Mouse (Mus musculus) liver, embryonic 11.5 days (tissue): ENCODE measurements around the gene 4930539E08Rik. TPM values are rescaled to one million over a fixed set of nuclear protein-coding genes. Genes with fewer than 3 reads are reported as not detected.

Experiments used
- ATAC-seq: fragments of 200-750 bp; cut with Nextera tagmentation; replicated peaks from 2 replicates; pipeline ENCODE4 v1.8.0; 2017; ENCODE audit warnings: moderate number of reproducible peaks, mild to moderate bottlenecking, moderate TSS enrichment, moderate library complexity; ENCODE audit not compliant: low FRiP score
- DNase-seq: peaks from one replicate; pipeline ENCODE4 v3.0.0-alpha.2; 2017; ENCODE audit warnings: low spot score
- H3K27ac ChIP-seq: fragments of 300-500 bp; sonication (generic); 2 replicates; pipeline ENCODE4 v1.5.1; 2014; ENCODE audit warnings: mild to moderate bottlenecking, low read depth, low read length, control low read depth
- H3K27me3 ChIP-seq: fragments of 300-500 bp; sonication (generic); replicated peaks from 2 replicates; pipeline ENCODE4 v1.6.1; 2014; ENCODE audit warnings: low read length, mixed read lengths; ENCODE audit not compliant: control insufficient read depth, insufficient read depth
- H3K36me3 ChIP-seq: fragments of 300-500 bp; sonication (generic); 2 replicates; pipeline ENCODE4 v1.6.1; 2014; ENCODE audit warnings: mild to moderate bottlenecking, low read length, moderate library complexity, mixed read lengths; ENCODE audit not compliant: control insufficient read depth, insufficient read depth
- H3K4me1 ChIP-seq: fragments of 300-500 bp; sonication (generic); replicated peaks from 2 replicates; pipeline ENCODE4 v1.6.1; 2014; ENCODE audit warnings: low read length, mixed read lengths; ENCODE audit not compliant: control insufficient read depth, insufficient read depth
- H3K4me2 ChIP-seq: fragments of 300-500 bp; sonication (generic); 2 replicates; pipeline ENCODE4 v1.6.1; 2014; ENCODE audit warnings: mild to moderate bottlenecking, control low read depth, moderate library complexity
- H3K4me3 ChIP-seq: fragments of 300-500 bp; sonication (generic); 2 replicates; pipeline ENCODE4 v1.5.1; 2014; ENCODE audit warnings: low read depth, low read length, control low read depth
- H3K9ac ChIP-seq: fragments of 300-500 bp; sonication (generic); 2 replicates; pipeline ENCODE4 v1.6.1; 2014; ENCODE audit warnings: low read depth, low read length, control low read depth
- H3K9me3 ChIP-seq: fragments of 300-500 bp; sonication (generic); 2 replicates; pipeline ENCODE4 v1.6.1; 2016; ENCODE audit warnings: low read length, inconsistent platforms, mixed read lengths; ENCODE audit not compliant: control insufficient read depth
- WGBS: fragments of 180-500 bp; shearing (Covaris S2); extraction: QIAGEN DNeasy Blood & Tissue Kit; methylation state at CpG from one replicate; pipeline ENCODE4 v1.1.7; 2014; 5-methylcytosine and 5-hydroxymethylcytosine counted together
- polyA plus RNA-seq: library from polyadenylated mRNA; unstranded; fragments of >200 nt; fragmentation: Nextera tagmentation; extraction: Ambion mirVana; gene quantifications from 2 replicates; pipeline ENCODE4 v1.2.1, GENCODE M21; 2014

The 4930539E08Rik gene
- polyA plus RNA-seq, 1 experiment from 2014 or later: 0.08 TPM

DNA sequence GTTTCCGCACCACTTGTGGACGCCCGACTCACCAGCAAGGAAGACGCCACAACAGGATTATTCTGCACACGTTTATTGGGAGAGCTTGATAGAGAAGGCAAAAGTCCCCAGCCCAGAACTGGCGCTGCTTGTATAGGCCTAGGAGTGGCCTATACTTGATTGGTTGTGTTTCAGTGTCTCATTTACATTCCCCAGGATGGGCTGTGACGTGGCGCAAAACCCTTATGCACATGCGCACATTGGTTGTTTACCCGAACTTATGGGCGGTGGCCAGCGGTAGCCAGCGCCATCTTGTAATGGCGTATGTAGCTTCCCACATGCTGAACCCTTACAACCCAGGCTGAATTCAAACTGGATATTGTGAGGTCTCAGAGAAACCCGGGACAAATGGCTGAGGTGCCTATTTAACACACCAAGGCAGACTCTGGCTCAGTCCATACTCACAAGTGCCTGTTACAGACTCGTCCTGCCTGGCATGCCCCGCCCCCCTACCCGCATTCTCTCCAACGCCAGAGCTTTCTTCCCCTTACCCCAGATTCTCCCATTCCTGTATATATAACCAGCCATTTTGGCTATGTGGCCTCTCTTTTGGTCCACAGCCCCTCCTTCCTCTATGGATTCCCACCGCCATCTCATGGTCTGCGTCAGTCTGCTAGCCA, 19.8 kb downstream of the 4930539E08Rik start:
- H3K4me1 ChIP-seq: peaks cover 3% of the 10 kb centered on the region; the same call in 1 of the 2 replicates
- H3K27me3 ChIP-seq: no peaks in the 10 kb centered on the region
- ATAC-seq (no peak), DNase-seq (no peak)
- no peaks in the 10 kb centered on the region for H3K9me3 ChIP-seq
- 92% methylated on average over 21 of the region's 21 CpGs for WGBS
- no peak overlapping the region for H3K27ac ChIP-seq
- no peaks in the 10 kb centered on the region for H3K36me3 ChIP-seq
- H3K4me3 ChIP-seq: no peak overlapping the region
- H3K9ac ChIP-seq: no peak overlapping the region
- H3K4me2 ChIP-seq: no peak overlapping the region

DNA sequence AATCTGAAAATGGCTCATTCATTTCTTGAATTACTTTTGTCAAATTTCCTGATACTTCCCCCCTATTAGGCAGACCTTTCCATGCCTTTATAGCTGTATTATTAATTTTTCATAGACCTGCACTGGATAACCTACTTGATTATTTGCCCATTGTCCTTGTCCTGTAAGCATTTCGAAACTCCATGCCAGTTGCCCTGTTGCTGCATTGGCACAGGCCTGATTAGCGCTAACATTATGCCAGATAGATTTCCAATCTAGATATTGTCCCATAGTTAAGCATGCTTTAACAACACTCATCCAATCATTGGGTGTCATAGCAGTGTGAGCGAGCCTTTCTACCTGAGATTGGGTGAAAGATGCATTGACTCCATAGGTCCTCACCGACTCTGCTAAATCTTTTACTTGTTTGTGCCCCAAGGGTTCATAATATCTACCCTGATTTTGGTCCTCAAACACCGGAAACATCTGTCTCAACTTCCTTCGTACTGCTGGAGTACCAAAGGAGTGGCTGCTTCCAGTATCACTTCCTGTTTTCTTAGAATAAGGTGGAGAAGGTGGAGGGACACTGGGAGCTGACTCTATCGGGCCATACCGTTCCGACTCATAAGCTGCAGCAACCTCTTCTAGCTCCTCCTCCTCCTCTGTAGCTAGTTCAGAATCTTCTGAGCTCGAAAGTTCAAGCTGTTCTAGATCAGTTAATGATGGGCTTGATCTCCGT, 20.9 kb downstream of the 4930539E08Rik start:
- Histone ChIP-seq H3K36me3 (no peaks in the 10 kb centered on the region), H3K4me3 (no peak overlapping the region), H3K27me3 (no peaks in the 10 kb centered on the region), H3K4me2 (no peak overlapping the region), H3K9me3 (no peaks in the 10 kb centered on the region), H3K4me1 (no peaks in the 10 kb centered on the region; the same call in 1 of the 2 replicates), H3K27ac (no peak overlapping the region), H3K9ac (no peak overlapping the region)
- no peak for ATAC-seq
- DNase-seq: no peak
- 66% methylated on average over 11 of the region's 11 CpGs for WGBS

DNA sequence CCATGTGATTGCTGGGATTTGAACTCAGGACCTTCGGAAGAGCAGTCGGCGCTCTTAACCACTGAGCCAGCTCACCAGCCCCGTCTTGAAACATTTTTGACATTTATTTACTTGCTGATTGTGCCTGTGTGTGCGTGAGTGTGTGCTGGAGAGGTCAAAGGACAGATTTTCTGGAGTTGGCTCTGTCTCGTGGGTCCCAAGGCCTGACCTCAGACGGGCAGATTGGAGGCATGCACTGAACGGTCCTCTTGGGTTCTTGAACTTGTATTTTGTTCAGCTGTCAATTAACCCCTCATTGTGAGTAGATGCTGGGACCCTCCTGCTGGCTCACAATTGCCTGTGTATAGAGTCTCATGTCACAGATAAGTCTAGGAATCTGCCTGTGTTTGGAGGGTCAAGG, 28.9 kb downstream of the 4930539E08Rik start:
- ATAC-seq (no peak), DNase-seq (no peak)
- 72% methylated on average over 8 of the region's 8 CpGs for WGBS
- no peaks in the 10 kb centered on the region for H3K9me3 ChIP-seq
- H3K4me1 ChIP-seq: peaks cover 6% of the 10 kb centered on the region; the same call in 1 of the 2 replicates
- H3K36me3 ChIP-seq: no peaks in the 10 kb centered on the region
- no peaks in the 10 kb centered on the region for H3K27me3 ChIP-seq
- H3K4me3 ChIP-seq: no peak overlapping the region
- no peak overlapping the region for H3K9ac ChIP-seq
- H3K27ac ChIP-seq: no peak overlapping the region
- H3K4me2 ChIP-seq: no peak overlapping the region

DNA sequence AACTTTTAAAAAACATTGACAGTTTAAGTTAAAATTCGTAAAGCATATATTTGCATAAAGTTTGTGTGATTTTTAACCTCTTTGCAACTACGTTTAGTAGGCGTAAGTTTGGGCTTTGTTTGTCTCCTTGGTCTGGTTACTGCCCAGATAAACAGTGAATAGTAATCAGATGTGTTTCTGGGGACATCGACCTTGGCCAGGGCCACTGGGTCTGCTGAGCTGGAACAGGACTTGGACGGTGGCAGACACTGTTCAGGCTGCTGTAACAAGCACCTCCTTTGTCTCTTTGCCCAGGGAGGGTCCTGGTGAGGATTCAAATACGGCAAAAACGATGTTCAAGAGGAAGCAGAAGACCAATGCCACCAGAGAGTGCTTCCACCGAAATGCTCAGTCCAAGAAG, 29.9 kb downstream of the 4930539E08Rik start:
- Histone ChIP-seq H3K4me3 (no peak overlapping the region), H3K9ac (no peak overlapping the region), H3K9me3 (no peaks in the 10 kb centered on the region), H3K4me1 (peaks cover 6% of the 10 kb centered on the region; the same call in 1 of the 2 replicates), H3K27ac (no peak overlapping the region), H3K27me3 (peaks cover 9% of the 10 kb centered on the region), H3K4me2 (no peak overlapping the region), H3K36me3 (no peaks in the 10 kb centered on the region)
- WGBS: 79% methylated on average over 8 of the region's 8 CpGs
- no peak for ATAC-seq
- no peak for DNase-seq

DNA sequence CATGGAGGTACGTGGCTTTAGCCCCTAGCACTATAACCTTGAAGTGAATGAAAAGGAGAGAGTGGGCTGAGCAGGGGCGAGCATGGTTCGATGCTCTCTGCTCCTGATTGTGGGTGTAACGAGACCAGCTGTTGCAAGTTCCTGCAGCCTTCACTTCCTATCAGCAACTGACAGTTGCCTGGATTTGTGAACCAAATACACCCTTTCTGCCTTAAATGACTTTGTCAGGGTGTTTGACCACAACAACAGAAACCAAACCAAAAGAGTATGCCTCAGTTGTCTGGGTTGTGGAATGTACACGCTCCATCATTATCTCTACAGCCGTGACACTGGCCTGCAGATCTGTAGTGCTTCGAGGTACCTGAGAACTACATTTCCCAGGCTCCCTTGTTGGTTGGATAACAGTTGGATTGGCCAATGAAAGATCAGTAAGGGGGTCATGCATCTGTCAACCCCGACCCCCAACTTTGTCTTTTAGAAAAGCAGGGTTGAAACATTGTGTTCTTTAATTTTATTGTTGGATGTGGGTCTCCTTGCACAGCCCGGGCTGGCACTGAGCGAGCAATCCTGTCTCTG, 31.1 kb downstream of the 4930539E08Rik start:
- H3K36me3 ChIP-seq: no peaks in the 10 kb centered on the region
- no peak overlapping the region for H3K4me2 ChIP-seq
- peaks cover 6% of the 10 kb centered on the region; the same call in 1 of the 2 replicates for H3K4me1 ChIP-seq
- no peak for ATAC-seq
- H3K27ac ChIP-seq: no peak overlapping the region
- 56% methylated on average over 10 of the region's 10 CpGs for WGBS
- H3K27me3 ChIP-seq: peaks cover 12% of the 10 kb centered on the region
- H3K9ac ChIP-seq: no peak overlapping the region
- H3K9me3 ChIP-seq: no peaks in the 10 kb centered on the region
- H3K4me3 ChIP-seq: no peak overlapping the region
- no peak for DNase-seq

DNA sequence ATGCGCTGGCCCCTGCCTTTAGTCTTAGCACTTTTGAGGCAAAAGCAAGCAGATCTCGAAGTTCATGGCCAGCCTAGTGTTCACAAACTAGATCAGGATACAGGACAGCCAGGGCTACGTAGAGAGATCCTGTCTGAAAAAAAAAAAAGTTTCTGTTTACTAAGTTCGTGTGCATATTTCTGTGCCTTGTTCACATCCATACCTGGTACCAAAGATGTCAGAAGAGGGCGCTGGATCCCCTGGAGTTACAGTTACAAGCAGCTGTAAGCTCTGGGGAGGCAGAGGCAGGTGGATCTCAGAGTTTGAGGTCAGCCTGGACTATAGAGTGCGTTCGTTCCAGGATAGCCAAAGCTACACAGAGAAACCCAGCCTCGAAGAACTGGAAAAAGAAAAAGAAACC, 32.3 kb downstream of the 4930539E08Rik start:
- Histone ChIP-seq H3K4me1 (peaks cover 6% of the 10 kb centered on the region; the same call in 1 of the 2 replicates), H3K27ac (no peak overlapping the region), H3K9me3 (no peaks in the 10 kb centered on the region), H3K4me2 (peak overlapping the region; percentile 41), H3K36me3 (no peaks in the 10 kb centered on the region), H3K27me3 (peaks cover 12% of the 10 kb centered on the region), H3K4me3 (no peak overlapping the region; the same call in 1 of the 2 replicates), H3K9ac (no peak overlapping the region)
- ATAC-seq: no peak
- DNase-seq: no peak
- 44% methylated on average over 8 of the region's 8 CpGs for WGBS

DNA sequence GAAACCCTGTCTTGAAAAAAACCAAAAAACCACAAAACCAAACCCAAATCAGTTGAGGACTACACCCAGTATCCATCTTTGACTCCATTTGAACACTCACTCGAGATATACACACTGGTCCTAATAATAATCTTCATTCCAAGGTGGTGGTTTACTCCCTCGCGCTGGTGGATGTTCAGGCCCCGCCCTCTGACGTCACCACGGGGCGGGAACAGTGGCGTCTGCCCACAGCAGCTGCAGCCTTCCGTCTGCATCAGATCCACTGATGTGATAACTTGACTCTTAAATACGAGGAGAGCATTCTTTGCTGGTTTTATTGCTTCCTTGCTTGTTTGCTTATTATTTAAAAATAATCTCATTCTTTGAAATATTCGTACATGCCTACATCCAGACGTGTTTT, 32.8 kb downstream of the 4930539E08Rik start:
- no peak overlapping the region; the same call in 1 of the 2 replicates for H3K4me3 ChIP-seq
- peak; percentile 60 for DNase-seq
- H3K4me1 ChIP-seq: peaks cover 6% of the 10 kb centered on the region; the same call in 1 of the 2 replicates
- ATAC-seq: peak; percentile 67
- 3% methylated on average over 12 of the region's 12 CpGs for WGBS
- no peaks in the 10 kb centered on the region for H3K36me3 ChIP-seq
- H3K9ac ChIP-seq: no peak overlapping the region
- H3K27ac ChIP-seq: no peak overlapping the region
- H3K4me2 ChIP-seq: peak overlapping the region; percentile 41
- no peaks in the 10 kb centered on the region for H3K9me3 ChIP-seq
- H3K27me3 ChIP-seq: peaks cover 12% of the 10 kb centered on the region

DNA sequence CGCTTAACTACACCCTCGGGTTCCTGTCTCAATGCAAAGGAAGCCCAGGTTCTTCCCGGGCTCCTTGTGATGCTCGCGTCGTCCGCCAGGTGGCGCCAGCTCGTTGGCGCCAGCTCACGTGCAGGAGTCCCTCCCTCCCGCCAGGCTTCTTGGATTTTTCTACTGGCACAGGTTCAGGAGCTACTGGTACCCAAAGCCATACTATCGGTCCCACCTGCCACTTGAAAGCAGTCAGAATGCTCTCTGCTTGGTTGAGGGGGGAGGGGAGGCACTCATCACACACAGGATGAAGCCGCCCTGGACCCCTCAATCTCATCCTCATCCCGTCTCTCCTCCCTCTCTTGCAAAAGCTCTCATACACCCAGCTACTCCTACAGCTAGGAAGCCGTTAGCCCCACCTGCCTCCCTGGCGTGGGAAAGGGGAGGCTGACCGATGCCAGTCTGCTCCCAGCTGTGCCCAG, 35.2 kb downstream of the 4930539E08Rik start:
- Histone ChIP-seq H3K4me1 (peaks cover 6% of the 10 kb centered on the region), H3K9ac (no peak overlapping the region), H3K27ac (no peak overlapping the region), H3K4me3 (no peak overlapping the region), H3K4me2 (no peak overlapping the region), H3K36me3 (no peaks in the 10 kb centered on the region), H3K27me3 (peaks cover 12% of the 10 kb centered on the region), H3K9me3 (no peaks in the 10 kb centered on the region)
- DNase-seq (peak; percentile 76), ATAC-seq (no peak; the same call in 1 of the 2 replicates)
- WGBS: 8% methylated on average over 18 of the region's 18 CpGs
